Mouse (Mus musculus): ENCODE data around the gene Pnkd. TPM values are rescaled to one million over a fixed set of nuclear protein-coding genes. Genes with fewer than 3 reads are reported as not detected.

Gene Pnkd
- total and polyA plus RNA-seq, 2 experiments from 2014 or later, result 310 to 345 TPM

- 56% methylated on average over 6 of the region's 6 CpGs for WGBS
- TF ChIP-seq EP300 (IDR thresholded peaks at IDR 0.05; ENCODE audit: low read depth), result no peak
- peak; percentile 13; the same call in 1 of the 2 replicates for TF ChIP-seq CTCF (IDR thresholded peaks at IDR 0.05; ENCODE audit: low read depth)
Observed at GRCm38 (mm10) chr1:74294733-74295455, 10.2 kb downstream of the Pnkd start.

DNA sequence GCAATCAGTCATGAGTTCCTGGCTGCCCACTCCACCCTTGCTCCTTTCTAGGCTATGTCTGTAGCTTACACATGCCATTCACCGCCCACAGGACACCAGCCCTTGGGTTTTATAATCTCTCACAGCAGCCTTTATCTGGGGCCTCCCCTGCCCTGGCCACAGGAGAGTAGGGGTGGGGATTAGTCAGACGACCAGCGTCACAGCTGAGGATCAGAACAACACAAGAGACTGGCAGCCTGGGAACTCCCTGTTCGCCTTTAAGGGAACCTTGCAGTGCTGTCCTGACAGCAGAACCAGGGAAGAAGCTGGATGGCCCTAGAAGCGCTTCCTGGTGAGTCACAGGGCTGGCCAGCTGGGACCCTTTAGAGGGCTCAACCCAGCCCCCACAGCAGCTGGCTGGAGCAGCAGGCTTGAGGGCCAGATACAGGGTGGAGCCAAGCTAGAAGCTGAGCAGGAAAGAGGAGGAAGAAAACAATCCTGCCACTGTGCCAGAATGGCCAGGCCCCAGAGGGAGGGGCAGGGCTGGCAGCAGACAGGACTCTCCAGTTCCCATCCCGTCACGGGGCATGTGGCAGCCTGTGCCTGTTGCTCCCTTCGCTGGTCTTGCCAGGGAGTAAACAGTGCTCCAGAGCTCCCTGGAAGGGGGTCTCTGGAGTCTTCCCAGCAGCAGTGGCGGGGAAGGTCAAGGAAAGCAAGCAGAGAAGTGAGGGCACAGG is 10.9 kb downstream of the Pnkd start:
- TF ChIP-seq EP300 (IDR thresholded peaks at IDR 0.05; ENCODE audit: low read depth) (peak; percentile 90), CTCF (IDR thresholded peaks at IDR 0.05; ENCODE audit: low read depth) (no peak)
- Histone ChIP-seq H3K4me3 (ENCODE audit: low read depth, low read length) (peak overlapping the region; percentile 29), H3K9ac (replicated peaks; ENCODE audit: low read depth, low read length) (peak overlapping the region; percentile 44), H3K9me3 (replicated peaks; ENCODE audit: control insufficient read depth, low read length) (no peaks in the 10 kb centered on the region), H3K36me3 (replicated peaks; ENCODE audit: control insufficient read depth, insufficient read depth, low read length) (peaks cover 30% of the 10 kb centered on the region), H3K27me3 (ENCODE audit: control insufficient read depth, insufficient read depth, low read length) (no peaks in the 10 kb centered on the region), H3K4me2 (ENCODE audit: low read depth, low read length) (peak overlapping the region; percentile 65), H3K4me1 (ENCODE audit: control insufficient read depth, insufficient read depth) (peaks cover 75% of the 10 kb centered on the region), H3K27ac (ENCODE audit: low read depth) (peak overlapping the region; percentile 98)
- WGBS, result 6% methylated on average over 9 of the region's 9 CpGs
- DNase-seq (ENCODE audit: low spot score) (peak; percentile 96), ATAC-seq (ENCODE audit: insufficient read depth, low read depth) (peak; percentile 89)

More at GRCm38 (mm10) chr1:74294733-74295455, 10.2 kb downstream of the Pnkd start:
- Histone ChIP-seq H3K9ac (replicated peaks; ENCODE audit: low read depth, low read length) (no peak overlapping the region), H3K9me3 (replicated peaks; ENCODE audit: control insufficient read depth, low read length) (no peaks in the 10 kb centered on the region), H3K4me3 (ENCODE audit: low read depth, low read length) (no peak overlapping the region), H3K4me1 (ENCODE audit: control insufficient read depth, insufficient read depth) (peaks cover 76% of the 10 kb centered on the region), H3K4me2 (ENCODE audit: low read depth, low read length) (peak overlapping the region; percentile 65), H3K27me3 (ENCODE audit: control insufficient read depth, insufficient read depth, low read length) (no peaks in the 10 kb centered on the region), H3K36me3 (replicated peaks; ENCODE audit: control insufficient read depth, insufficient read depth, low read length) (peaks cover 37% of the 10 kb centered on the region), H3K27ac (ENCODE audit: low read depth) (peak overlapping the region; percentile 98)
- ATAC-seq (ENCODE audit: insufficient read depth, low read depth) (no peak), DNase-seq (ENCODE audit: low spot score) (no peak)

GRCm38 (mm10) chr1:74296477-74296876 is 11.7 kb downstream of the Pnkd start:
- no peak for DNase-seq (ENCODE audit: low spot score)

DNA sequence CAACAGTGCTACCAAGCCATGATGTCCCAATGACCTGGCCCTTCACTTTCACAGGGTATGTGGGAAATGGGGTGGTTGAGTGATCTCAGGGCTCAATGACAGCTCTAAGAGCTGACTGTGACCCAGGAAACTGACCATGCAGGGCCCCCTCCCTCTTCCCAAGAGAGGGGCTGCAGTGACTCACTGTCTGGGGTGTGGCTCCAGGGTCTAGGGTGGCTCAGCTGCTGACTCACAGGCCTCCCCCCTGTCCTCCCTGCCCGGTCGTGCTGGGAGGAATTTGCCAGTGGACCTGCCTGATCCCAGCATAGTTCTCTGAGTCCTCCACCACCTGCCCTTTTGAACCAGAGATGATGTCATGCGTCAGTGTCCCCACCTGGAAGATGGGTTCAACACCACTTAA is 12.5 kb downstream of the Pnkd start:
- ATAC-seq (ENCODE audit: insufficient read depth, low read depth), result no peak

More at GRCm38 (mm10) chr1:74296477-74296876, 11.7 kb downstream of the Pnkd start:
- peak overlapping the region; percentile 29 for H3K4me3 ChIP-seq (ENCODE audit: low read depth, low read length)
- H3K36me3 ChIP-seq (replicated peaks; ENCODE audit: control insufficient read depth, insufficient read depth, low read length), result peaks cover 23% of the 10 kb centered on the region
- ATAC-seq (ENCODE audit: insufficient read depth, low read depth), result no peak
- H3K27ac ChIP-seq (ENCODE audit: low read depth), result peak overlapping the region; percentile 98
- no peaks in the 10 kb centered on the region for H3K9me3 ChIP-seq (replicated peaks; ENCODE audit: control insufficient read depth, low read length)
- peak overlapping the region; percentile 44 for H3K9ac ChIP-seq (replicated peaks; ENCODE audit: low read depth, low read length)
- no peaks in the 10 kb centered on the region for H3K27me3 ChIP-seq (ENCODE audit: control insufficient read depth, insufficient read depth, low read length)
- peaks cover 73% of the 10 kb centered on the region for H3K4me1 ChIP-seq (ENCODE audit: control insufficient read depth, insufficient read depth)
- peak overlapping the region; percentile 65 for H3K4me2 ChIP-seq (ENCODE audit: low read depth, low read length)
- no peak for TF ChIP-seq CTCF (IDR thresholded peaks at IDR 0.05; ENCODE audit: low read depth)
- WGBS, result 16% methylated on average over 6 of the region's 6 CpGs

GRCm38 (mm10) chr1:74298157-74298750 is 13.5 kb downstream of the Pnkd start:
- peak overlapping the region; percentile 98 for H3K27ac ChIP-seq (ENCODE audit: low read depth)
- H3K36me3 ChIP-seq (replicated peaks; ENCODE audit: control insufficient read depth, insufficient read depth, low read length), result peaks cover 7% of the 10 kb centered on the region
- H3K4me2 ChIP-seq (ENCODE audit: low read depth, low read length), result no peak overlapping the region
- H3K9me3 ChIP-seq (replicated peaks; ENCODE audit: control insufficient read depth, low read length), result no peaks in the 10 kb centered on the region
- 70% methylated on average over 5 of the region's 5 CpGs for WGBS
- DNase-seq (ENCODE audit: low spot score), result no peak
- H3K9ac ChIP-seq (replicated peaks; ENCODE audit: low read depth, low read length), result peak overlapping the region; percentile 32; the same call in 1 of the 2 replicates
- no peak for TF ChIP-seq EP300 (IDR thresholded peaks at IDR 0.05; ENCODE audit: low read depth)
- no peak for TF ChIP-seq CTCF (IDR thresholded peaks at IDR 0.05; ENCODE audit: low read depth)
- H3K4me1 ChIP-seq (ENCODE audit: control insufficient read depth, insufficient read depth), result peaks cover 86% of the 10 kb centered on the region
- no peaks in the 10 kb centered on the region for H3K27me3 ChIP-seq (ENCODE audit: control insufficient read depth, insufficient read depth, low read length)
- no peak overlapping the region for H3K4me3 ChIP-seq (ENCODE audit: low read depth, low read length)
- no peak for ATAC-seq (ENCODE audit: insufficient read depth, low read depth)

More for the DNA sequence above, 12.5 kb downstream of the Pnkd start:
- Histone ChIP-seq H3K27me3 (ENCODE audit: control insufficient read depth, insufficient read depth, low read length) (no peaks in the 10 kb centered on the region), H3K4me3 (ENCODE audit: low read depth, low read length) (no peak overlapping the region), H3K4me2 (ENCODE audit: low read depth, low read length) (peak overlapping the region; percentile 65), H3K9me3 (replicated peaks; ENCODE audit: control insufficient read depth, low read length) (no peaks in the 10 kb centered on the region), H3K36me3 (replicated peaks; ENCODE audit: control insufficient read depth, insufficient read depth, low read length) (peaks cover 15% of the 10 kb centered on the region), H3K9ac (replicated peaks; ENCODE audit: low read depth, low read length) (peak overlapping the region; percentile 44; the same call in 1 of the 2 replicates), H3K4me1 (ENCODE audit: control insufficient read depth, insufficient read depth) (peaks cover 77% of the 10 kb centered on the region), H3K27ac (ENCODE audit: low read depth) (peak overlapping the region; percentile 98)
- WGBS, result 37% methylated on average over 3 of the region's 3 CpGs
- TF ChIP-seq EP300 (IDR thresholded peaks at IDR 0.05; ENCODE audit: low read depth) (no peak), CTCF (IDR thresholded peaks at IDR 0.05; ENCODE audit: low read depth) (no peak)
- no peak for DNase-seq (ENCODE audit: low spot score)

Data from heart, postnatal 0 days (tissue).